Mouse (Mus musculus) embryo, embryonic 9.5 days (tissue): ENCODE measurements around the gene Tmbim1.

ENCODE experiments used
- DNase-seq: peaks from one replicate; pipeline ENCODE4 v3.0.0-alpha.2; 2017; ENCODE audit errors: extremely low spot score

The Tmbim1 gene

DNA sequence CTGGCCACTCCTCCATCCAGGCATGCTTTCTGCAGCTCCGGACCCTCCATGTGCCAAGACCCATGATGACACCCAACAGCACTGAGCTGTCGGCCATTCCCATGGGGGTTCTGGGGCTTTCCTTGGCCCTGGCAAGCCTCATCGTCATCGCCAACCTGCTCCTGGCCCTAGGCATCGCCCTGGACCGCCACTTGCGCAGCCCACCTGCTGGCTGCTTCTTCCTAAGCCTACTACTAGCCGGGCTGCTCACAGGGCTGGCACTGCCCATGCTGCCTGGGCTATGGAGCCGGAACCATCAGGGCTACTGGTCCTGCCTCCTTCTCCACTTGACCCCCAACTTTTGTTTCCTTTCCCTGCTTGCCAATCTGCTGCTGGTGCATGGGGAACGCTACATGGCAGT lies 26.9 kb downstream of the Tmbim1 start, which contains the start of gene Gpbar1:
Gene Gpbar1 (plus strand): TSS at position 13 of the 400 bp plus-strand sequence.
- no peak for DNase-seq

DNA sequence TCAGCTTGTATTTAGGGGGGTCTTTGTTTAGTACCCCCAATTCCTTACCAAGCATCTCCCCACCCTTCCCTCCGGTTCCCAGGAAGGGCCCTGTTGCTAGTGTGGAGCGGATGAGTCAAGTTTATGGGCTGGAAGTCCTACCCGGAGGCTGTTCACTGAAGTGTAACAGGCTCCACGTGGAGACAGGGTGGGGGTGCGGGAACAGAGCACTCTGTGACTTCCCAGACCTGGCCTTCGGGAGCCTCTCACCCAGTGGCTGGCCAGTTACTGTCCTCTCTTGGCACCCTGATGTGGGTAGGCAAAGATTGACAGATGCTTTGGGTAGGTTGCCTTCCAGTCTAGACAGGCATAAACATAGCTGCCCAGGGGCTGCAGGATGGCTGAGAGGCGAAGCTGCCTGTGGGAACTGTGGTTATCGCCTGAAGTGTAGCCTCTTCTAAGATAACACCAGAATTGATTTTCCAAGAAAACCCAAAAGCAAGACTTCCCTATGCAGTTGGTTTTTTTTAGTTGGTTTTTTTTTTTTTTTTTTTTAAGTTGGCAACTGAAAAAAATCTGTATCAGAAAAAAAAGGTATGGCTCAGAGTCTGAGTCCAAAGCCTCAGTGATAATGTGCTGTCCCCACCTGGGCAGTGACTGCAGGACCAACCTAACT lies 27.4 kb downstream of the Tmbim1 start:
- DNase-seq, result no peak

DNA sequence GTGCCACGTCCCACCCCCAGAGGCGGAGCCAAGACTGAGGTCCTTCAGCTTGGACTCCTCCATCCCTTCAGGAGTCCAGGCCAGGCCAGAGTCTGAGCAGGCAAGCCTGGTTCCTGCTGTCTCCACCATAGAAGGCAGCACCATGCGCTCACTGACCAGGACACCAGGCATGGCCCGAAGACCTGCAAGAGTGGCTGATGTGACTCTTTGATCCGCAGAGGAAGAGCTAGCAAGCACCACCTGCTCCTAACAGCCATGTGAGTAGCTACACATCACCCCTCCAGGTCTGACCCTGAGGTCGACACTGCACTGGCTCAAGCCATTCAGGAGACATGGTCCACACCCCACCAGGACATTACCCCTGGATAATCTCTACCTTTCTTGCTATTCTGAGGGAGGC lies 28.4 kb downstream of the Tmbim1 start:
- DNase-seq, result no peak

DNA sequence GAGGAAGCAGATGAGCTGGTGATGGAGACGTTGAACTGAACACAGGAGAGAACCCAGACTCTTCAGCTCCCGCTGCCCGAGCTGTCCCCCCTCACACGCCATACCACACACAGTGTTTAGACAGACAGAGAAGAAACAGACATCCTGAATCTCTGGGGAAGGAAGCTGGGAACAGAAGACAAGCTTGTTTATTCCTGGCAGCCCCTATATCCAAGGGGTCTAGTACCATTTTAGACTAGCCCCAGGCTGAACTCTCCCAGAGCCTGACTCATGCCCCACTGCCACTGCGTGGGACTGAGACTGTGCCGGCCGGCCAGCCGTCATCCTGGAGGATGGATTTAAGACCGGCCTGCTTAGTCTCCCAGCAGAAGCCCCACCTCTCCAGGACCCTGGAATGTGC lies 30.4 kb downstream of the Tmbim1 start:
- DNase-seq, result no peak

DNA sequence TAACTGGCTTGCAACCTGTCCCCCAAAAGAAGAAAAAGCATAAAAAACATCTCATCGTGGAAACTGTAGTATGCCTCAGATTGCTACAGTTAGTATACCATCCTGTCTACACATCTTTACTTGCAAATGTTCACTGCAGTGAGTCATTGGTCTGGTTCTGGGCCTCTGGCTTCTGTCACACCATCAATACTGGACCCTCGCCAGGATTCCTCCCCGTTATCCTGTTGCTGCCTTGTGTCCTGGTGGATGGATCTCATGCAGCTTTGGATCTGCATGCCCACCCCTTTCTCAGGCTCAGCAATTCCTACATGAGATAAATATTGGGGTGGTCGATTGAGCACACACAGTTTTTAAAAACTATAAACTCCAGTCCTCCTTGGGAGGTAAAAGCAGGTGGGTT lies 33.8 kb downstream of the Tmbim1 start:
- no peak for DNase-seq

DNA sequence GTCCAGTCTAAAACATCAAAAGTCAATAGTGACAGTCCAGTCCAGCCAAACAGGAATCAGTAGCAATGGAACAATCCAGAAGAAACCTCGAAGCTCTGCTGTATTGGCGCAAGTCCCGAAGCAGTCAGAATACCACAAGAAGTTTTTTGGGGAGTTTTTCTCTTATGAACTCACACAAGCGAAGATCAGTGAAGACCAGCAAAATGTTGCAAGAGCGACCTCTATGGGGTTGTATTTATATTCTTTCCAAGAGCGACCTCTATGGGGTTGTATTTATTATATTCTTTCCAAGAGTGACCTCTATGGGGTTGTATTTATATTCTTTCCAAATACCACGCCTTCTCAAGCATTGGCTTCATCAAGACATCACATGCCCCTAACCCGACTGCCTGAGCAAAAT lies 36.7 kb downstream of the Tmbim1 start:
- DNase-seq, result no peak

DNA sequence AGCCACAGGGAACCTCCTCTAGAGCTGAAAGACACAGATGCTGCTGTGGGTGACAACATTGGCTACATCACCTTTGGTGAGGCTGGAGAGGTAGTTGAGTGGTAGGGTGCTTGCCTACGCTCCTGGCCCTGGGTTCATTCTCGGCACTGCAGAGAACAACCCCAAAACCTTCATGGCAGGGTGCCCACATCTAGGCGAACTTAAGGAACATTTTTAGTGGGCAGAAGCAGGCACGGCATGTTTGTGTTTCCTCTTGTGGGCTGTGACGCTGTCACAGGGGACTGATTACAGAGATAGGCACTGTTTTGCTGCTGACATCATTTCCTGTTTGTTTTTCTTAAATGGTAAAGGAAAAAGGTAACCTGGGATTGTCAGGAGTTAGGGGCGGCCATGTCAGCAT lies 42.9 kb downstream of the Tmbim1 start:
- DNase-seq, result no peak

DNA sequence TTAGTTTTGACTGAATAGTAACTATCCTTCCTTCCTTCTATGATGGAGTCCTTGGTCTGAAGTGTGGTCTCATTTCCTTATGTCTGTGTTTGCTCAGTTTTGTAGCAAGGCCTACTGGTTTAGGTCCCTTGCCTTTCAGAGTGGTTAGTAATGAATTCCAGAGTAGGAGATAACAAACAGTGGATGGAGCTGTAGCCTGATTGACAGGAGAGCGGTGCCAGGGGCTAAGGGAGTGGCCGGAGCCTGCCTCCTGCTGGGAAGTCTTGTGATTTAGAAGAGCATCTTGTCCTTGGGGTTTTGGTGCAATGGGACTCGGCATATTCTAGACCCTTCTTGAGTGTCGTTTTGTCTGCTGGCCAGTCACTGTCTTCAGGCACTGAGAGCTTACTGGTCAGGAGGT lies 48.6 kb downstream of the Tmbim1 start:
- DNase-seq, result no peak

DNA sequence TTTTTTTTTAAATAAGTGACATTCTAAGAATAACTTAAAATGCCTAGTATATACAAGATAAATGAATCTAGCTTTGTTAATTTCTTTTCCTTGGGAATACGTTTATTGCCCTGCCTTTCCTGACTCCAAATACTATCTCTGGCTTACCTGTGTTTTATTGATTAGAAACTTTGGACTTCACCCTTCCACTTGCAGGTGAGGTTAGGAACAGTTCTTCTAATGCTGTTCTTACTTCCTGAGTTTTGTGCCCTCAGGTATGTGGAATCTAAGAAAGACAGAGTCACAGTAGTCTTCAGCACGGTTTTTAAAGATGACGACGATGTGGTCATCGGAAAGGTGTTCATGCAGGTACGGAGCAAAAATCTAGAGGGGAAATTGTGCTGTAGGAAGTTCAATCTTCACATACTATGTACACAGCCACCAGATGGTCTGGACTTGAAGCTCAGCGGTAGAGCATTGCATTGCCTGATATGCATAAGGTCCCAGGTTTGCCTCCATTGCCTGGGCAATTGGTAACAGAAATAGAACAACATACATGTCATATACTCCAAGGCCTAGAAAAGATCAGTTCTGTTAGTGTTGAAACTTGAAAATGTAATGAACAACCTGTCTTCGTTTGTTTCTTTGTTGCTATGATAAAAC lies 49.6 kb downstream of the Tmbim1 start:
- DNase-seq, result no peak

DNA sequence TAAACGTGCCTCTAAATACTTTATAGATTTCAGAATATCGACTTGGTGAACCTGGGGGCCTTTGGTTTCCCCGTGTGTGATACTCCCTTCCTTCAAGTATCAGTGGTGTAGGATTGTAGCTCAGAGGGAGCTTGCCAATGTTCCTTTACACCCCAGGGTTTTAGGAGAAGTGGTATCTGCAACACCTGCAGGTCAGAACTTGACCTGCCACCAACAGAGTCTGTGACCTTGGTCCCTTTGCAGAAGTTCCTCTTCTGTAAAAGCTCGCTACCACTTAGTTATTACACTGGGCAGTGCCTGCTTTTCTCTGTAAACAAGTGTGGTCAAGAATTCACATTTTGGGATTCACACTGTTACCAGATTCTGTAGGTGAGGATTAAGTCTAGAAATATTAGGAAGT lies 55.3 kb downstream of the Tmbim1 start:
- DNase-seq, result no peak

DNA sequence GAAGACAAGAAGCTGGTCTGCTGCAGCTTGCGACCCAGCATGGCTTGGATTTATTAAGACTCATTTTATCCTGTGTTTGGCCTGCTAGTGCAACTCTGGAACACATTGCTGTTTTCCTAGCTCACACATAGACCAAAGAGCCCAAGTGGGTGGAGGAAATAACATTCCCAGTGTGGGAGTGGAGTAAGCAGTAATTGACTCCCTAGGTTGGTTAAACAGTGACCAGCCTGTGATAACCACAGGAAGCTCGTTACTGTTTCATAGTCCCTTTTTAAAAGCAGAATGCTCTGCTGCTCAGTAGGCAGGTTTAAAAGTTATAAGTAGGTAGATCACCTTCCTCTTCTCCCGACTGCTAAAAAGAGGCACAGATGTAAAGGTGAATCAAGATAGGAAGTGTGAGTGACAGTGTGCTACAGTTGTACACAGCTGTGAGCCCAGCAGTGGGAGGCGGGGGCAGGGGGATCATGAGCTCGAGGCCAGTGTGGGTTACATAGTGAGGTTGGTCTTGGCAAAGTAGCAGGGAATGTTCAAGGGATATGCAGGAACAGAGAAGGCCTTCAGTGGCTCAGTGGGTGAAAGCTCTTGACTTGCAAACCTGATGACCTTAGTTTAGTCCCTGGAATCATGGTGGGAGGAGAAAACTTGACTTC lies 56.0 kb downstream of the Tmbim1 start:
- DNase-seq, result no peak

DNA sequence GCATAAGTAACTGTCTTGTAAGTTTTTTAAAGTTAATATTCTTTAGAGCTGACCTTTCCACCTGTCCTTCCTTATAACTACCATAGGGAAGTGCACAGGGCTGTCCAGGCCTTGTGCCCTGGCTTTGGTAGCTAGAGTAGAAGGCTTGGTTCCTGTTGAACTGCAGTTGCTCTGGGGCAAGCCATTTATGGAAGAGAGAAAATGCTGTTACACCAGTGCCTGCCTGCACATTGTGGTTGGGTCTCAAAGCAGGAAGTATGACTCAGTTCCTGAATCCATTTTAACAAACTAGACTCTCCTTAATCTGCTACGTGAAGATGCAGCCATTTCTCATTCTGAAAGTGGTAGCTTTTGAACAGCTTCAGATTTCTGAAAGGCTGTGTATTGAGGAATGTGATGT lies 56.6 kb downstream of the Tmbim1 start:
- DNase-seq, result no peak

DNA sequence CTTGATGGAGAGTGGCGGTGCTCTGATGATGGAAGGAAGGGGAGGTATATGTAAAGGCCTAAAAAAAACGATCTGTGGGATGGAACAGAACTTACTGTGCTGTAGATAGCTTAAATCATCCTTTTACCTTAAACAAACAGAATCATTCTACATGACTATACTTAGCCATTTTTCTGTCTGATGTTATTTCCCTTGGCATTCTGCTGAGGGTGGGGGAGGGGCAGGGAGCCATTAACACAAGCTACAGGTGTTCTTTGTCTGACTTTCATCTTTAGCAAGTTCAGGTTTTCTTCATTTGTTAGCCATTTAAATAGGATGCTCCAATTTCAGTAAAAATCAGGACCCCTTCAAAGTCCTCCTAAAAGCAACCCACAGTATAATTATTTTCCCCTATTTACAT lies 59.9 kb downstream of the Tmbim1 start:
- DNase-seq, result no peak

DNA sequence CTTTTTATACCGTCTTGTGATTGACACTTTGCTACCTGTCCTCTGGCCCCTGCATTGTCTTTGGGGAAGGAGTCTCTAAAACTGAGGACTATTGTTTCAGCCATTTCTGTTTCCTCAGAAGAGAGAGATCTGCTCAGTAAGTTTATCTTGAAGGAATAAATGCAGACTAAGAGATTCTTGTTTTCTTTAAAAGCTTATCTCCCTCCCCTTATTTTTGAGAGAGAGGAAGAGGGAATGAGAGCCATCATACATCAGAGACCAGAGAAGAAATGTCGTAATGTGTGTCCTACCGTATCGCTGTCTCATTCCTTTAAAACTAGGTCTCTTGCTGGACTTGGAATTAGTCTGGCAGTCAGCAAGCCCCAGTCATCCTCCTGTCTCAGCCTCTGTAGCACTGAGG lies 64.6 kb downstream of the Tmbim1 start:
- DNase-seq, result no peak

DNA sequence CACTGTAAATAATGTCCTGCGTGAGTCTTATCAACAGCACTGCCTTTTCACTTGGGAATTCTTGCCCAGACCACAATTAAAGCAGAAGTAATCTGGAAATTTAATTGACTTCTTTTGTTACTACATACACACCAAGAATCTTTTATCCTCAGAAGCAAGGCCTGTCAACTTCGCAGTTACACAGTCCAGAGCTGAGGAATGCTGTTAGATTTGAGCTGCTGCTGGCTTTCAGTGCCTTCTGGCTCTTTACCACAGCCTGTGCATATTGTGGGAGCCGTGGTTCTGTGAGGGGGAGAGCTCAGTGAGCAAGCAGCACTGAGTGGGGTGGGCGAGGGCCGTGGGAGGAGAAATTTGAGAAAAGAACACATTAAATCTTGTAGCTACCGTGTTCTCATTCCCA lies 65.1 kb downstream of the Tmbim1 start:
- no peak for DNase-seq

DNA sequence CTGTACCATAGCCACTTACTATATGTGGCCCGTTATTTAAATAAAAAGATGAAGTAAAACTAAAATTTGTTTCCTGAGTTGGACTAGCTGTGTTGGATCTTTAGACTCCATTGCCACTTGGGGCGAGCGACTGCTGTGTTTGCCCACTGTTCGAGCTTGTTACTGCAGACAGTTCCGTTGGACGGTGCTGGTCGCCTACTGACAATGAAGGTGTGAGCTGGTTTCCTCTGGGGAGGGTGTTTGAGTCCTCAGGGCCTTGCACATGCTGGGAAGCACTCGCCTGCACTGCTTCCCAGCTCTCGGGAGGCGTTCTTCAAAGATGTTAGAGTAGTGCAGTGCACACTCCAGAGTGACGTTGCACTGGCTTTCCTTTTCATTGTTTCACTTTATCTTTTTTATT lies 65.8 kb downstream of the Tmbim1 start:
- DNase-seq, result no peak

DNA sequence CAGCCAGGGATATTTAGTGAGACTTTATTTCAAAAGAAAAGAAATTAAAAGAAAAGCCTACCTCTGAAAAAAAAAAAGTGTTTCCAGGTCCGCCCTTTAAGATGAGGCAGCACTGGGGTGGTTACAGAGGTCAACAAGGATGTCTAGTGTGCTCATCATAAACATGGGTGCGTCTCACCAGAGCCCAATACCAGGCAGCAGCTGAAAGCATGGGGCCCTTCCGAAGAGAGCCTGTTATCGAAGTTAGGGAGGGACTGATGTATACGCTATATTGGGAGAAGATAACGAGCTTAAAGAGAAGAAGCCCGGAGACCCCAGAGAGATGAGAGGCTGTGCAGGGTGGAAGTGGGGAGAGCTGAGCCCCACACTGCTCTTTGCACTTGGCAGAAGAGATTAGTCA lies 66.3 kb downstream of the Tmbim1 start:
- DNase-seq, result no peak
